Mouse (Mus musculus) embryonic facial prominence, embryonic 14.5 days (tissue): ENCODE data around the gene Slfnl1. TPM values are rescaled to one million over a fixed set of nuclear protein-coding genes. Genes with fewer than 3 reads are reported as not detected.

ENCODE experiments used
- ATAC-seq: fragments of 200-750 bp; cut with Nextera tagmentation; 2 replicates; pipeline ENCODE4 v1.8.0; 2017; ENCODE audit warnings: low read depth, moderate number of reproducible peaks, moderate TSS enrichment
- DNase-seq: peaks from one replicate; pipeline ENCODE4 v3.0.0-alpha.2; 2015; ENCODE audit warnings: low spot score
- H3K27ac ChIP-seq: fragments of 300-500 bp; sonication (generic); replicated peaks from 2 replicates; pipeline ENCODE4 v1.5.1; 2014; ENCODE audit warnings: low read depth, mild to moderate bottlenecking, low read length, moderate library complexity
- H3K27me3 ChIP-seq: fragments of 300-500 bp; sonication (generic); replicated peaks from 2 replicates; pipeline ENCODE4 v1.6.1; 2014; ENCODE audit warnings: low read length; ENCODE audit not compliant: control insufficient read depth, insufficient read depth
- H3K36me3 ChIP-seq: fragments of 300-500 bp; sonication (generic); 2 replicates; pipeline ENCODE4 v1.6.1; 2014; ENCODE audit warnings: low read length, mixed read lengths; ENCODE audit not compliant: control insufficient read depth, insufficient read depth
- H3K4me1 ChIP-seq: fragments of 300-500 bp; sonication (generic); 2 replicates; pipeline ENCODE4 v1.6.1; 2014; ENCODE audit warnings: antibody characterized with exemption, low read length; ENCODE audit not compliant: control insufficient read depth, insufficient read depth
- H3K4me2 ChIP-seq: fragments of 300-500 bp; sonication (generic); 2 replicates; pipeline ENCODE4 v1.6.1; 2014; ENCODE audit warnings: low read depth, mild to moderate bottlenecking, low read length, moderate library complexity, mixed read lengths
- H3K4me3 ChIP-seq: fragments of 300-500 bp; sonication (generic); 2 replicates; pipeline ENCODE4 v1.5.1; 2014; ENCODE audit warnings: low read depth, mild to moderate bottlenecking, low read length
- H3K9ac ChIP-seq: fragments of 300-500 bp; sonication (generic); 2 replicates; pipeline ENCODE4 v1.6.1; 2014; ENCODE audit warnings: low read depth, mild to moderate bottlenecking, low read length, moderate library complexity, mixed read lengths
- H3K9me3 ChIP-seq: fragments of 300-500 bp; sonication (generic); 2 replicates; pipeline ENCODE4 v1.6.1; 2016; ENCODE audit warnings: low read length; ENCODE audit not compliant: control insufficient read depth
- WGBS: fragments of 180-500 bp; shearing (Covaris S2); extraction: QIAGEN DNeasy Blood & Tissue Kit; methylation state at CpG from one replicate; pipeline ENCODE4 v1.1.7; 2014; 5-methylcytosine and 5-hydroxymethylcytosine counted together
- polyA plus RNA-seq: library from polyadenylated mRNA; unstranded; fragments of >200 nt; fragmentation: Nextera tagmentation; extraction: Ambion mirVana; gene quantifications from 2 replicates; pipeline ENCODE4 v1.2.1, GENCODE M21; 2014

Gene Slfnl1
- polyA plus RNA-seq, 1 experiment from 2014 or later, result not detected

- ATAC-seq, result no peak
- H3K9ac ChIP-seq, result no peak overlapping the region
- H3K27ac ChIP-seq, result no peak overlapping the region
- H3K4me3 ChIP-seq, result no peak overlapping the region
- no peaks in the 10 kb centered on the region for H3K27me3 ChIP-seq
- no peak overlapping the region for H3K4me2 ChIP-seq
- no peaks in the 10 kb centered on the region for H3K4me1 ChIP-seq
- 89% methylated on average over 4 of the region's 4 CpGs for WGBS
- H3K9me3 ChIP-seq, result no peaks in the 10 kb centered on the region
- peaks cover 82% of the 10 kb centered on the region for H3K36me3 ChIP-seq
- no peak for DNase-seq
Observed at GRCm38 (mm10) chr4:120522351-120522750, 9.7 kb upstream of the Slfnl1 start.

- Histone ChIP-seq H3K9me3 (no peaks in the 10 kb centered on the region), H3K27me3 (no peaks in the 10 kb centered on the region), H3K4me1 (no peaks in the 10 kb centered on the region), H3K4me3 (no peak overlapping the region), H3K36me3 (peaks cover 81% of the 10 kb centered on the region), H3K9ac (no peak overlapping the region), H3K4me2 (no peak overlapping the region), H3K27ac (no peak overlapping the region)
- 92% methylated on average over 3 of the region's 3 CpGs for WGBS
- no peak for ATAC-seq
- DNase-seq, result no peak
Observed at GRCm38 (mm10) chr4:120523092-120523491, 8.9 kb upstream of the Slfnl1 start.

GRCm38 (mm10) chr4:120528171-120528570, 3.9 kb upstream of the Slfnl1 start:
- WGBS, result 79% methylated on average over 9 of the region's 9 CpGs

GRCm38 (mm10) chr4:120538664-120539063, 6.6 kb downstream of the Slfnl1 start:
- Histone ChIP-seq H3K27me3 (no peaks in the 10 kb centered on the region), H3K4me2 (no peak overlapping the region), H3K36me3 (peaks cover 53% of the 10 kb centered on the region), H3K4me1 (no peaks in the 10 kb centered on the region), H3K4me3 (no peak overlapping the region), H3K27ac (no peak overlapping the region), H3K9ac (no peak overlapping the region), H3K9me3 (no peaks in the 10 kb centered on the region)
- ATAC-seq (no peak), DNase-seq (no peak)
- 97% methylated on average over 10 of the region's 10 CpGs for WGBS

More at GRCm38 (mm10) chr4:120528171-120528570, 3.9 kb upstream of the Slfnl1 start:
- H3K27ac ChIP-seq, result no peak overlapping the region
- H3K4me2 ChIP-seq, result no peak overlapping the region
- no peak overlapping the region for H3K4me3 ChIP-seq
- H3K9me3 ChIP-seq, result no peaks in the 10 kb centered on the region
- H3K36me3 ChIP-seq, result peaks cover 67% of the 10 kb centered on the region
- H3K27me3 ChIP-seq, result no peaks in the 10 kb centered on the region
- DNase-seq (no peak), ATAC-seq (no peak)
- H3K9ac ChIP-seq, result no peak overlapping the region
- H3K4me1 ChIP-seq, result no peaks in the 10 kb centered on the region

- Histone ChIP-seq H3K9ac (no peak overlapping the region), H3K9me3 (no peaks in the 10 kb centered on the region), H3K36me3 (peaks cover 94% of the 10 kb centered on the region), H3K27ac (no peak overlapping the region), H3K4me3 (no peak overlapping the region), H3K4me1 (no peaks in the 10 kb centered on the region), H3K27me3 (no peaks in the 10 kb centered on the region), H3K4me2 (no peak overlapping the region)
- no peak for DNase-seq
- WGBS, result 93% methylated on average over 1 of the region's 1 CpGs
- ATAC-seq, result no peak
Observed at GRCm38 (mm10) chr4:120544896-120545295, 12.9 kb downstream of the Slfnl1 start.

GRCm38 (mm10) chr4:120556592-120556991, 24.6 kb downstream of the Slfnl1 start:
- Histone ChIP-seq H3K4me3 (no peak overlapping the region), H3K9ac (no peak overlapping the region), H3K4me2 (no peak overlapping the region), H3K27ac (no peak overlapping the region), H3K4me1 (no peaks in the 10 kb centered on the region), H3K36me3 (peaks cover 90% of the 10 kb centered on the region), H3K27me3 (no peaks in the 10 kb centered on the region), H3K9me3 (no peaks in the 10 kb centered on the region)
- DNase-seq (no peak), ATAC-seq (no peak)
- 84% methylated on average over 6 of the region's 6 CpGs for WGBS

- H3K9me3 ChIP-seq, result no peaks in the 10 kb centered on the region
- no peak overlapping the region for H3K4me3 ChIP-seq
- ATAC-seq (no peak), DNase-seq (no peak)
- H3K9ac ChIP-seq, result no peak overlapping the region
- peaks cover 21% of the 10 kb centered on the region for H3K4me1 ChIP-seq
- no peaks in the 10 kb centered on the region for H3K27me3 ChIP-seq
- no peak overlapping the region for H3K4me2 ChIP-seq
- peaks cover 55% of the 10 kb centered on the region for H3K36me3 ChIP-seq
- no peak overlapping the region for H3K27ac ChIP-seq
- WGBS, result 82% methylated on average over 2 of the region's 2 CpGs
Observed at GRCm38 (mm10) chr4:120565726-120566125, 33.7 kb downstream of the Slfnl1 start.

GRCm38 (mm10) chr4:120568005-120568404, 36.0 kb downstream of the Slfnl1 start:
- Histone ChIP-seq H3K36me3 (peaks cover 35% of the 10 kb centered on the region), H3K4me1 (peaks cover 27% of the 10 kb centered on the region), H3K27ac (peak overlapping the region; percentile 95), H3K4me3 (peak overlapping the region; percentile 79), H3K27me3 (no peaks in the 10 kb centered on the region), H3K9ac (peak overlapping the region; percentile 90; the same call in 1 of the 2 replicates), H3K9me3 (no peaks in the 10 kb centered on the region), H3K4me2 (peak overlapping the region; percentile 87)
- no peak for ATAC-seq
- peak; percentile 83 for DNase-seq
- 27% methylated on average over 5 of the region's 5 CpGs for WGBS

GRCm38 (mm10) chr4:120569025-120569424, 37.0 kb downstream of the Slfnl1 start:
- Histone ChIP-seq H3K27me3 (no peaks in the 10 kb centered on the region), H3K9ac (peak overlapping the region; percentile 90), H3K36me3 (peaks cover 24% of the 10 kb centered on the region), H3K4me2 (peak overlapping the region; percentile 87), H3K4me3 (peak overlapping the region; percentile 79), H3K9me3 (no peaks in the 10 kb centered on the region), H3K27ac (peak overlapping the region; percentile 95), H3K4me1 (peaks cover 27% of the 10 kb centered on the region)
- ATAC-seq (no peak), DNase-seq (peak; percentile 8)
- 4% methylated on average over 4 of the region's 4 CpGs for WGBS
